Mouse (Mus musculus): ENCODE data around the gene Plpp3. TPM values are rescaled to one million over a fixed set of nuclear protein-coding genes. Genes with fewer than 3 reads are reported as not detected.

Plpp3 gene
- polyA plus RNA-seq, 1 experiment from 2014 or later = 51.1 TPM

DNA sequence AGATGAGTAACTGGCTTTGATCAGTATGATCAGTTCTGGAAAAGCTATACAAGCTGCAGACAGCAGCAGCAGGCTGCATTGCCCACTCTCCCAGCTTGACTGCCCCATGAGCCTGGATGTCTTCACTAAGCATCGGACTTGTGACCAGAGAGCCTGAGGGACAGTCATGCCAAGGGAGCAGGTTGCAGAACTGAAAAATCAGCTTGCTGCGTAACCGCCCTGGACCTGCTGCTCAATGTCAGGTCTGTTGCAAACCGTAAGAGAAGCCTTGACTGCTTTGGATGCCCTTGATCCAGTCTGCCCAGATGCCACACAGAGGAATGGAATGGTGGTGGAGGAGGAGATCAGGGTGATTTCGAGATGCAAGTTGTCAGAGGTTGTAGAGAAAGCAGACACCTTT lies 41.5 kb downstream of the Plpp3 start:
- no peak overlapping the region for H3K4me2 ChIP-seq (replicated peaks; ENCODE audit: low read depth, low read length)
- no peak overlapping the region for H3K4me3 ChIP-seq (ENCODE audit: low read depth, low read length)
- no peak for ATAC-seq (ENCODE audit: insufficient number of reproducible peaks, insufficient read depth, low FRiP score, low read depth)
- H3K9ac ChIP-seq (replicated peaks; ENCODE audit: low read depth, low read length) = no peak overlapping the region
- WGBS = 90% methylated on average over 5 of the region's 5 CpGs
- no peaks in the 10 kb centered on the region; the same call in 1 of the 2 replicates for H3K9me3 ChIP-seq (ENCODE audit: control insufficient read depth, low read depth, low read length)
- H3K36me3 ChIP-seq (ENCODE audit: control insufficient read depth, insufficient read depth, low read length) = peaks cover 4% of the 10 kb centered on the region
- peaks cover 13% of the 10 kb centered on the region; the same call in 1 of the 2 replicates for H3K4me1 ChIP-seq (ENCODE audit: control insufficient read depth, insufficient read depth, low read length)
- no peak overlapping the region for H3K27ac ChIP-seq (ENCODE audit: low read length)
- no peaks in the 10 kb centered on the region for H3K27me3 ChIP-seq (ENCODE audit: control insufficient read depth, insufficient read depth, low read length)

GRCm38 (mm10) chr4:105199345-105199744 lies 42.2 kb downstream of the Plpp3 start:
- Histone ChIP-seq H3K27me3 (ENCODE audit: control insufficient read depth, insufficient read depth, low read length) (no peaks in the 10 kb centered on the region), H3K4me2 (replicated peaks; ENCODE audit: low read depth, low read length) (no peak overlapping the region), H3K27ac (ENCODE audit: low read length) (no peak overlapping the region), H3K36me3 (ENCODE audit: control insufficient read depth, insufficient read depth, low read length) (peaks cover 4% of the 10 kb centered on the region), H3K9me3 (ENCODE audit: control insufficient read depth, low read depth, low read length) (no peaks in the 10 kb centered on the region; the same call in 1 of the 2 replicates), H3K9ac (replicated peaks; ENCODE audit: low read depth, low read length) (no peak overlapping the region), H3K4me1 (ENCODE audit: control insufficient read depth, insufficient read depth, low read length) (peaks cover 19% of the 10 kb centered on the region), H3K4me3 (ENCODE audit: low read depth, low read length) (no peak overlapping the region)
- ATAC-seq (ENCODE audit: insufficient number of reproducible peaks, insufficient read depth, low FRiP score, low read depth) = no peak
- 87% methylated on average over 8 of the region's 8 CpGs for WGBS

GRCm38 (mm10) chr4:105200624-105201524 lies 43.7 kb downstream of the Plpp3 start:
- Histone ChIP-seq H3K9ac (replicated peaks; ENCODE audit: low read depth, low read length) (no peak overlapping the region), H3K27me3 (ENCODE audit: control insufficient read depth, insufficient read depth, low read length) (no peaks in the 10 kb centered on the region), H3K4me3 (ENCODE audit: low read depth, low read length) (no peak overlapping the region), H3K27ac (ENCODE audit: low read length) (no peak overlapping the region), H3K4me1 (ENCODE audit: control insufficient read depth, insufficient read depth, low read length) (peaks cover 34% of the 10 kb centered on the region), H3K9me3 (ENCODE audit: control insufficient read depth, low read depth, low read length) (no peaks in the 10 kb centered on the region), H3K36me3 (ENCODE audit: control insufficient read depth, insufficient read depth, low read length) (peaks cover 4% of the 10 kb centered on the region), H3K4me2 (replicated peaks; ENCODE audit: low read depth, low read length) (no peak overlapping the region)
- 56% methylated on average over 14 of the region's 14 CpGs for WGBS
- ATAC-seq (ENCODE audit: insufficient number of reproducible peaks, insufficient read depth, low FRiP score, low read depth) = no peak

DNA sequence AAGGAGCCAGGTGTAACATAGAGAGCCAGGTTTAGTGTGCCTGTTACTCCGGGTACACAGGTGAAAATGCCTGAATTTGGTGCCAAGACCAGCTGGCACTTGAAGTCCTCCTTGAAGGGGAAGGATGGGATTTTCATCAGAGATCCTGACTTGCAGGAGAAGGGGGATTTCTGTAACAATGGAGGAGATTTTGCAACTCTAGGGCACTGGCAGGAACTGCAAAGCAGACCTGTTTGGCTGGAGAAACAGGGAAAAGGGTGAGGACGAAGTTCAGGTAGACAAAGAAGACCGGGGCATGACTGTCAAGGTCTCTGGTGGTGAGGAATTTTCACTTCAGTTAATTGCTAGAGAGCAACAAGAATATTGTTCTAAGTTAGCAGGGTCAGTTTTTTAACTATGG lies 45.3 kb downstream of the Plpp3 start:
- Histone ChIP-seq H3K27me3 (ENCODE audit: control insufficient read depth, insufficient read depth, low read length) (no peaks in the 10 kb centered on the region), H3K27ac (ENCODE audit: low read length) (no peak overlapping the region), H3K4me2 (replicated peaks; ENCODE audit: low read depth, low read length) (no peak overlapping the region), H3K36me3 (ENCODE audit: control insufficient read depth, insufficient read depth, low read length) (peaks cover 4% of the 10 kb centered on the region), H3K4me3 (ENCODE audit: low read depth, low read length) (no peak overlapping the region), H3K4me1 (ENCODE audit: control insufficient read depth, insufficient read depth, low read length) (peaks cover 43% of the 10 kb centered on the region), H3K9me3 (ENCODE audit: control insufficient read depth, low read depth, low read length) (no peaks in the 10 kb centered on the region), H3K9ac (replicated peaks; ENCODE audit: low read depth, low read length) (no peak overlapping the region)
- ATAC-seq (ENCODE audit: insufficient number of reproducible peaks, insufficient read depth, low FRiP score, low read depth) = no peak
- 76% methylated on average over 3 of the region's 3 CpGs for WGBS

DNA sequence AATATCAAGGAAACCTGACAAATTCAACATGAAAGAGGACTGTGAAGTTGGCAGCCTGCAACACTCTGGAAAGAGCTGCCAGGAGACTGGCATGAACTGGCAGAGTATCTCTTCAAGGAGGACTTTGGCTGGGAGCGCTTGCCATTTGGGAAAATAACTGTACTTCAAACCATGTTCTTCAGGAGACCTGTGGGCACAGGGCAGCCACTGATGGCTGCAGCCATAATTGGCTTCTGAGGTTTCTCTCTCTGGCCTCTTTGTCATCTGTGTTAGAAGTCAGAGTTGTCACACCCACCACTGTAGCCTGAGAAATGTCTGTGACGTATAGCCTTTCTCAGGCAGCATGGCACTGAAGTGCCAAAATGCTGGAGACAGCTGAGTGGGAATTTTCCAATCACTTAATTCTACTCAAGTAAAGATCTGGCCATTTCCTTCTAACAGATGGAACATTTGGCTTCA lies 46.2 kb downstream of the Plpp3 start:
- H3K4me3 ChIP-seq (ENCODE audit: low read depth, low read length) = no peak overlapping the region
- peaks cover 43% of the 10 kb centered on the region for H3K4me1 ChIP-seq (ENCODE audit: control insufficient read depth, insufficient read depth, low read length)
- H3K27ac ChIP-seq (ENCODE audit: low read length) = no peak overlapping the region; the same call in 1 of the 2 replicates
- no peak overlapping the region for H3K9ac ChIP-seq (replicated peaks; ENCODE audit: low read depth, low read length)
- no peaks in the 10 kb centered on the region for H3K9me3 ChIP-seq (ENCODE audit: control insufficient read depth, low read depth, low read length)
- no peak for ATAC-seq (ENCODE audit: insufficient number of reproducible peaks, insufficient read depth, low FRiP score, low read depth)
- H3K36me3 ChIP-seq (ENCODE audit: control insufficient read depth, insufficient read depth, low read length) = peaks cover 2% of the 10 kb centered on the region
- H3K4me2 ChIP-seq (replicated peaks; ENCODE audit: low read depth, low read length) = no peak overlapping the region
- H3K27me3 ChIP-seq (ENCODE audit: control insufficient read depth, insufficient read depth, low read length) = no peaks in the 10 kb centered on the region
- 80% methylated on average over 2 of the region's 2 CpGs for WGBS

GRCm38 (mm10) chr4:105204071-105204470 lies 46.9 kb downstream of the Plpp3 start:
- Histone ChIP-seq H3K4me1 (ENCODE audit: control insufficient read depth, insufficient read depth, low read length) (peaks cover 43% of the 10 kb centered on the region), H3K9ac (replicated peaks; ENCODE audit: low read depth, low read length) (no peak overlapping the region), H3K36me3 (ENCODE audit: control insufficient read depth, insufficient read depth, low read length) (peaks cover 8% of the 10 kb centered on the region), H3K27me3 (ENCODE audit: control insufficient read depth, insufficient read depth, low read length) (no peaks in the 10 kb centered on the region), H3K4me2 (replicated peaks; ENCODE audit: low read depth, low read length) (no peak overlapping the region), H3K4me3 (ENCODE audit: low read depth, low read length) (no peak overlapping the region), H3K9me3 (ENCODE audit: control insufficient read depth, low read depth, low read length) (no peaks in the 10 kb centered on the region), H3K27ac (ENCODE audit: low read length) (peak overlapping the region; percentile 68; the same call in 1 of the 2 replicates)
- 16% methylated on average over 9 of the region's 9 CpGs for WGBS
- ATAC-seq (ENCODE audit: insufficient number of reproducible peaks, insufficient read depth, low FRiP score, low read depth) = no peak

DNA sequence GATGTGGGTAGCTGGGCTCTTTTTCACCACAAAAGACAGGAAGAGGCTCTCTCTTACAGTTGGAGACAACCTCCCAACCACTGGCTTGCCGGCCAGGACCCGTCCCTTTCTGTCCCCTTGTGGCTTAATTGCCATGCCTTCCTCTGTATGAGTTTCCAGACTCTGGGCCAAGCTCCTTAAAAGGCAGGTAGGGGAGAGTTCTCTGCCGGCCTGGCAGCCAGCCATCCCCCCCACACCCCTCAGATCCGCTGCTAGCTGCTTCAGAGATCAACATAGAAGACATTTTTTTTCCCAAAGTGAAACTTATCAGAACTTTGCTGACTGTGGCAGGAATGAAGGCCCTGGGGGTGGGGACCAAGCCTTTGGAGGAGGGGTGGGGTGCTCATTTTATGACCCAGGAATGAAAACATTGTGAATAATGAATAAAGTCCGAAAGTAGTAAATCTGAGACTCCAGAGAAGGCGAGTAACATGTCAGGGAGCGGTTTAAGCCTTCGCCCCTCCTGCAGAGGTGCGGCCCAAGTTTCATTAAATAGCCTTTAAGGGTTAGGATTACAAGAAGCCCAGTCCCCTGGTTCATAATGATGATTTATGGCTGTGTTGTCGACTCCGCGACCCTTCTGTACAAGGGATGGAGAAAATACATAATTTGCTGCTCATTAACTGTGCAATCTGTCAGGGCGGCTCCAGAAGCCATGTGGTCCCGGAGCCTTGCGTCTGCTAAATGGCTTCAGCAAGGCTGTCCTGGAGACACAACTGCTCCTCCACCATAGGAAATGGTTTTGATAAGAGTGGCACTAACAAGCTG lies 48.1 kb downstream of the Plpp3 start:
- Histone ChIP-seq H3K9ac (replicated peaks; ENCODE audit: low read depth, low read length) (no peak overlapping the region), H3K9me3 (ENCODE audit: control insufficient read depth, low read depth, low read length) (no peaks in the 10 kb centered on the region), H3K4me2 (replicated peaks; ENCODE audit: low read depth, low read length) (peak overlapping the region; percentile 17), H3K4me1 (ENCODE audit: control insufficient read depth, insufficient read depth, low read length) (peaks cover 43% of the 10 kb centered on the region), H3K36me3 (ENCODE audit: control insufficient read depth, insufficient read depth, low read length) (peaks cover 18% of the 10 kb centered on the region), H3K27me3 (ENCODE audit: control insufficient read depth, insufficient read depth, low read length) (no peaks in the 10 kb centered on the region), H3K4me3 (ENCODE audit: low read depth, low read length) (no peak overlapping the region), H3K27ac (ENCODE audit: low read length) (peak overlapping the region; percentile 68)
- 17% methylated on average over 15 of the region's 15 CpGs for WGBS
- ATAC-seq (ENCODE audit: insufficient number of reproducible peaks, insufficient read depth, low FRiP score, low read depth) = peak; percentile 30; the same call in 1 of the 2 replicates

DNA sequence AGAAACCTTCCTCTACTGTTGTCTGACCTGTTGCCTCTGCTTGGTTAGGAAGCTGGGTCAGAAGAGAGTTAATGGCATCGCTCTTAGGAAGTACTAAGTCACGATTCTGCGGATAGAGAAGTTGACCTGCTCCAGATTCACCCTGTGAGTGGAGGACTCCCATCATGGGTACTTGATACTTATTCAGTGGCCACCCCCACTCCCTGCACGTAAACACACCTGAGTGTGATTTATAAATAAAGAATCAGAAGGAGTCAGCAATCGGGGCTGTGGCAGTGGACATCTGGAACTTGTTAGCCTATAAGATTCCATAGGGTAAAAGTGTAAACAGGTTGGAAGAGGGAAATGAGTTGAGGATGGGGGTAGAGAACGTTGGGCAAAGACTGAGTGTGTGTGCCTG lies 49.0 kb downstream of the Plpp3 start:
- 45% methylated on average over 6 of the region's 6 CpGs for WGBS
- peaks cover 25% of the 10 kb centered on the region for H3K36me3 ChIP-seq (ENCODE audit: control insufficient read depth, insufficient read depth, low read length)
- H3K4me1 ChIP-seq (ENCODE audit: control insufficient read depth, insufficient read depth, low read length) = peaks cover 39% of the 10 kb centered on the region
- H3K27me3 ChIP-seq (ENCODE audit: control insufficient read depth, insufficient read depth, low read length) = no peaks in the 10 kb centered on the region
- no peak overlapping the region for H3K9ac ChIP-seq (replicated peaks; ENCODE audit: low read depth, low read length)
- H3K4me3 ChIP-seq (ENCODE audit: low read depth, low read length) = no peak overlapping the region
- ATAC-seq (ENCODE audit: insufficient number of reproducible peaks, insufficient read depth, low FRiP score, low read depth) = no peak
- no peaks in the 10 kb centered on the region for H3K9me3 ChIP-seq (ENCODE audit: control insufficient read depth, low read depth, low read length)
- no peak overlapping the region for H3K4me2 ChIP-seq (replicated peaks; ENCODE audit: low read depth, low read length)
- peak overlapping the region; percentile 68; the same call in 1 of the 2 replicates for H3K27ac ChIP-seq (ENCODE audit: low read length)
